Mouse (Mus musculus) retina, embryonic 14.5 days (tissue): ENCODE measurements around the gene Wdr25.

ENCODE experiments used
- DNase-seq: peaks from one replicate; pipeline ENCODE4 v3.0.0-alpha.2; 2015; ENCODE audit warnings: low spot score

The Wdr25 gene

DNA sequence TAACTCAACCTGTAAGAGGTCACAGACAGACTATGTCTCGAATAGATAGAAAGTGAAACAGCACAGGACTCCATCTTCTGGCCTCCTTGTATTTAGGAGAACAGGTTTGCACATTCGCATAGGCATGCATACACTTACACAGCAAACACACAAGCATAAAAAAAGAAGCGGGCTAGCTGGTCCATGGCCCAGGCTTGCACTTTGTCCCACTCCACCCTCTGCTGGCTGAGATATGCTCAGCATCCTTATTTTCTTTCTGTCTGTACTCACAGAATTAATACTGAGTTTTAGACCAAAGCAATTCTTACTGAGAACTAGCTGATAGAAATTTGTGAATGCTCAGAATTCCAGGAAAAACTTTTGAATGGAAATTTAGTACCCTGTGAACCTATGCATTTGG lies 2.6 kb downstream of the Wdr25 start:
- DNase-seq, result peak; percentile 36

- no peak for DNase-seq
Measured at GRCm38 (mm10) chr12:108901346-108901745, 7.9 kb downstream of the Wdr25 start.

DNA sequence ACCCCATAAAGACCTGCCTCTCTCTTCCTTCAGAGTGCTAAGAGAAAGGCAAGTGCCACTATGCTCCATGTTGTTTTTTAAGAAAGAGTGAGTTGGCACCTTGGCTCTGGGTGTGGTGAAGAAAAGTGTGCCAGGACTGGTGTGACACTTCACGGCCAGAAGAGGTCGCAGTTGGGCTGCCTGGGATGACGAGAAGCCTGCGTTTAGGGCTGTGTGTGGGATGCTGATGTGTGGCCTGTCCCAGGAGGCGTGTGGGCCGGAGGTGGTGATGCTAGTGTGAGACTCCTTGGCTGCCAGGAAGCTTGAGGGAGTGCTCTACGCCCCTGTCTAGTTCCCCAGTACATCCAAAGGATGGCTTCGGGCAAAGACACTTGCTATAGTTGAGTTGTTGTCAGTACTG lies 9.5 kb downstream of the Wdr25 start:
- DNase-seq, result peak; percentile 74

- DNase-seq, result peak; percentile 86
Measured at GRCm38 (mm10) chr12:108903600-108904275, 10.3 kb downstream of the Wdr25 start.

DNA sequence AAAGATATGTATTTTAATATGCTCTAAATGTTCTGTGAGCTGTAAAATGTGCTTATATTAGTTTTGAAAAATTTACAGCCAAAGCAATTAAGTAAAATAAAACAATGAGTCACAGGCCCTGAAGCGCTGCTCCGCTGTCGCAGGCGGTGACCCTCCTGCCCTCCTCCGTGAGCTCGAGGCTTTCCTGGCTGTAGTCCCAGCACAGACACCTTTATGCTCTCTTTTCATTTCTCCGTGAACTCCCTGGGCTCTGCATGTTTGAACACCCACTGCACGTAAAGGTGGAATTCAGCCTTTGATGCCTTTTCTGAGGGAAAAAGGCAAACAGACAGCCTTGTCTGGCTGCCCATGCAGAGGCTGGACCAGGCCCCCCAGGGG lies 10.8 kb downstream of the Wdr25 start:
- DNase-seq, result no peak

DNA sequence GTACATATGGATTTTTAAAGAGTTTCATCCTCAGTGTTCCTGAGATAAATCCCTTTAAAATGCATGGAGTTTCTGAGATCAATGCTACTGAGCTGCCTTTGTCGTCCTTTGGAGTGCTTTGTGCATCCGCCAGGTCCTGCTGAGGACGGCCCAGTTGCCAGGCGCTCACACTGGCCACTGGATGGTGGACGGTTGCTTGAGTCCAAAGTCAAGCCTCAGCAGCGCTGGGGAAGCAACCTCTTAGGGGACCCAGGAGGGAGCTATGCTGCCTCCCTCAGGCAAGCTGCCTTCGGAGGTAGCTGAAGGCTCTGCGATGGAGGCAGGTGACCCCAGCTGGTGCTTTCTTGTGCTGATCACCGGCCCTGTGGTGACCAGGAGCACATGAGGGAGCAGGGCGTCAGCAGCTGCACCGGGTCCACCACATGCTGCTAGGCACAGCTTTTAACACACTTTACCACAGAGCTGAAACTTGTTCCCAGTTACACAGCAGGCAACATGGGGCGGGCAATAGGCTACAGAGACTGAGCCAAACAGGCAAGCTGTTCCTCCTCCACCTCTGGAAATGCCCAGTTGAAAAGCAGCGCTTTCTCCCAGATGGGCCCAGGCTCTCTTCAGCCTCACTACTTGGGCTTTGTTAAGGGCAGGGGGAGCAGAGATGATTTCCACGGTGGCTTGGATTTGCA lies 12.3 kb downstream of the Wdr25 start:
- no peak for DNase-seq

DNA sequence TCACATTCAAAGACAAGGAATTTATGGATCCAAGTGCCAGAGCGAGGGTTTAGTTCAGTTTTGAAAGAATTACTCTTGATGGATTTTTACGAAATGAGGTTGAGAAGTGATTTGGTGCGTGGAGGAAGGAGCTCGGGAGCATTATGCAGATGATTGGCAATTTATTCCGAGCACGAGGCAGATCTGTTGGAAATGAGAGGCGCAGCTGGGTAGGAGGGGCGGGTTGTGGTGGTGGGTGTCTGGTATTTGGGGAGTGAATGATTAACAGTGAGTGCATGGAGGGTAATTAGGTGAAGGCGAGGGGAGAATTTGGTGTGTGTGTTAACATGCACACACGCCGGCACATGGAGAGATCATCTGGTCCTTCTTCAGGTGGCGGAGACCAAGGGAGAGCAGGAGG lies 13.0 kb downstream of the Wdr25 start:
- DNase-seq, result no peak

- no peak for DNase-seq
Measured at GRCm38 (mm10) chr12:108909846-108910433, 16.5 kb downstream of the Wdr25 start.

GRCm38 (mm10) chr12:108912442-108912841 lies 19.0 kb downstream of the Wdr25 start:
- no peak for DNase-seq

DNA sequence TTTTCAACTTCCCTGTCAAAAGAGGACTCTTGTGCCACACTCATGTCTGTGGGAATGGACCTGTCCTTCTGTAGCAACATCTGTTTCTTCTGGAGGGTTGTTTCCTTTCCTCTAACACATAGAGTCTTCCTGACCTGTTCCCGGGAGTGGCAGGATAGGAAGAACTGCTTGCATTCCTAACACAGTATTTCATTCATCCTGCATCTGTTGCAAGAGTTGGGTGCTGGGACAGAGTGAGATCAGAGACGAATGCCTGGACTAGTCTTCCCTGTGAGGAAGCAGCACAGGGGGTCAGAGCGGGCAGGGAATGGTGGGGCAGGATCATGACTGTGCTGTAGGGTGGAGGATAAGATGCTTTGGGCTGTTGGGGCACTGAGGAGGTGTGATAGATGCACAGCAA lies 20.8 kb downstream of the Wdr25 start:
- no peak for DNase-seq

- no peak for DNase-seq
Measured at GRCm38 (mm10) chr12:108914709-108915340, 21.4 kb downstream of the Wdr25 start.

DNA sequence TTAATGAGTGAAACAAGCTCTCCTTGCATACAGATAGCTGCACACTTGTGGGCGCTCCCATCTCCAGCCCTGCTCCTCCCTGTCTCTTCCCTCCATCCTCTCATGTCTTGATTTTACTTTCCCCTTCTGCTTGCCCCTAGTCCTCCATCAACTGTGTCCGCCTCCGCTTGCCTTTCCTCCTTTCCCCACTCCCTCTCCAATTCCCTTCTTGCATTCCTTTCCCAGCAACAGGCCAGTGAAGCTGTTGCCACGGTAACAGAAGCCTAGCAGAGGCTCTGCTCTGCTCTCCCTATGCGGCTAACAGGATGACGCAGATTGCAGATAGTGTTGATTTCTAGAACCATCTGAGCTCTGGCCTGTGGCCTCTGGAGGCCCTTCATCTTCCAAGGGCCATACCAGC lies 22.5 kb downstream of the Wdr25 start:
- DNase-seq, result peak; percentile 79

GRCm38 (mm10) chr12:108916447-108917042 lies 23.1 kb downstream of the Wdr25 start:
- peak; percentile 45 for DNase-seq

GRCm38 (mm10) chr12:108917509-108917908 lies 24.1 kb downstream of the Wdr25 start:
- DNase-seq, result peak; percentile 24

DNA sequence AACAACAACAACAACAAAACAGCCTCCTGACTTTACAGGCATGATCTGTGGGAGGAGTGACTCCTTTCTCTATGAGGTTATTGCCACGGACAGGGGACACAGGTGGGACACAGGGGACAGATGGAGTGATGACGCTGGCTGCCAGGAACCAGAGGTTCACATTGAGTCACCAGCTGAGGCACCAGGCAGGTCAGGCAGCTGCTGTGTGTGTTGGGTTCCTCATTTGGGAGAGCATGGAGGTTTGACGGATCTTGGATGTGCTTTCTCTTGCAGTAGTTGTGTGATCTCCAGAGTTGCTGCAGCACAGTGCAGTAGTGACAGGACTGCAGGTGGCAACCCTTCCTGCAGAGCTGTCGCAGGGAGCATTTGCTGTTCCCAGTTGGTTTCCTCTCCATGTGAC lies 25.3 kb downstream of the Wdr25 start:
- DNase-seq, result no peak

DNA sequence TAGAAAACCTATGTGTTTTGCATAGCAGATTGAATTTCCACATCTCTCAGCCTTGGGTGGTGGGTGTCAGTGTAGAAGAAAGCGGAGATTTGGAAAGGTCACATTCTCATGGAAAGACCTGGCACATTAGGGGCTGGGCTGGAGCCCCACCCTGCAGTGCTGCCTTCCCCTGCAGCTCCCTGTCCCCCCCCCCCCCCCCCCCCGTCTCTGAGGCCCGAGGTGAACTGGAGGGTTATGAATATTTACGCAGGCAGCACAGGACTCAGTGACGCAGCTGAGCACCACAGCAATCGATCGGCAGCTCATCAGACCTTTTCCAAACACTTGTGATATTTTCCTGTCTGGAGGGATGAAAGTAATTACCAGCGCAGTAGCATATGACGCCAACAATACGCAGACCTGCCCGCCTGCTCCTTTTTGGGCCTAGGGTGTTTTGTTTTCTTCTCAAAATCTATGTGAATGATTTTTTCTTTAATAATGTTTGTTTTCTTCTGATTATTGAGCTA lies 33.2 kb downstream of the Wdr25 start:
- DNase-seq, result no peak

DNA sequence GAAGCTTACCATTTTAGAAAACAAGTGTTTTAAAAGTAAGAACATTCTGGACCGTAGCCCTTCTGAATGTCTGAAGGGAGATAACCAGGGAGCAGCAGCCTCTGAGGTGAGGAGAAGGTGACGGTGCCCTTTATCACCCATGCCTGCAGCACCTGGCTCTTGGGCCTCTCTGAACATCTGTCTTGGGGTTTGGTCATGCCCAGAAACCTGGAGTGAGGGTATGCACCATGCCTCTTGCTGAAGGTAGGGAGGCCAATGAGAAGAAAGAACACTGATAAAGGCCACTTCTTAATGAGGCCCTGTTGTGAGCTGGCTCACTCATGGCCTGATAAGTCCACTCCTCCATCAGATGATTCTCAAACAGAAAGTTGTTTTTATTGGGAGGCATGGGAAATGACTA lies 34.8 kb downstream of the Wdr25 start:
- DNase-seq, result no peak

DNA sequence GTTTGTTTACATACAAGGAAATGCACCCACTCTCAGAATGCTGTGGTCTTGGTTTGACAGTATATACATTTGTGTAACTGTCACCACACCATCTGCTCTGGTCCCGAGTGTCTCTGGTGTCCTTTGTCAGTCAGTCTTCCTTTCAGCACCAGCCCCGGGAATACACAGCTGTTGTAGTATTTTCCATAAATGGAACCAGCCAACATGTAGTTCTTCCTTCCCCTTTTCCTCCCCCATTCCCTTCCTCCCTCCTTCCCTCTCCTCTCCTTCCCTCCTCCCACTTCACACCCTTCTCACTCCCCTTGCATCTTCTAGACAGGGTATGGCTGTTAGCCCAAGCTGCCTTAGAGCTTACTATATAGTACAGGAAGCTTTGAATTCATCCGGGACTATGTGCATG lies 36.0 kb downstream of the Wdr25 start:
- no peak for DNase-seq

GRCm38 (mm10) chr12:108931341-108932053 lies 38.1 kb downstream of the Wdr25 start:
- no peak for DNase-seq

DNA sequence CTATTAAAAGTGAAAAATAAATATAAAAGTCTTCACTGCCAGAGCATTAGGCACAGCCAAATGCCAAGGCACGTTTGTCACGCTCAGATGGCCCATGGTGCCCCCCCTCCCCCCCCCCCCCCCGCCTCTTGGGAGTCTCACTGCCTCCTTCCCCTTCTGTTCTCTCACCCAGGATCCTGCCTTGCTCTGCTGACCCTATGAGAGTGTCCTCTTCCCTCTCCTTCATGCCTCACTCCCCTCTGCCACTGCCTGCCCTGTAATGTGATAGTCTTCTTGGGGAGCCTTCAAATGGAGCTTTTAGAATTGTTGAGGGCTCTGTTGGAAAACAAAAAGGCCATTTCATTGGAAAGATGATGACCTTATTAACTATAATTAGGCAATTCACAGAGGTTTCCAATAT lies 38.7 kb downstream of the Wdr25 start:
- no peak for DNase-seq

- no peak for DNase-seq
Measured at GRCm38 (mm10) chr12:108934231-108934630, 40.8 kb downstream of the Wdr25 start.

- no peak for DNase-seq
Measured at GRCm38 (mm10) chr12:108936834-108937233, 43.4 kb downstream of the Wdr25 start.
